Mouse (Mus musculus): Measurements from ENCODE around the gene Gtf3c5.

DNA sequence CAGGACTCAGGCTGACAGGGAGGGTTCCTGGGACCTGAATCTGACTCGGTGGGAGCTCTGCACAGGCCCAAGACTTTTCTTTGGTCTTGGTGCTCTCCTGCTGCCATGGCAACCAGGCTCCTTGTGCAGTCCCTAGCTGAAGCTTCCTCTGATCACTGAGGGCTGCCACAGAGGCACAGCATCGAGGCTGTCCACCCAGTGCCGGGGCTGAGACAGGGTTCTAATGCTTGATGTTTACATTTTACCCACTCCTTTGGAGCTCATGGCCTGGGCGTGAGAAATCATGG is 46.0 kb downstream of the Gtf3c5 start:
- no peak for TF ChIP-seq CTCF (IDR thresholded peaks at IDR 0.05; ENCODE audit: low read depth, low read length)
- TF ChIP-seq POLR2A (IDR thresholded peaks at IDR 0.05; ENCODE audit: extremely low read depth, insufficient read depth, low read length), result no peak
